In genomic region chr2:163386423-163387190, GRCm38 (mm10) we compare ENCODE assay signal across 10 mouse cellular contexts. TPM values are rescaled to one million over a fixed set of nuclear protein-coding genes. Genes with fewer than 3 reads are reported as not detected.
DNase-seq lines count a peak whose midpoint lies in the region; TF ChIP-seq lines count a peak whose summit lies in the region.
"Had no signal": no experiment of that assay in that cellular context is flagged by ENCODE, and none has a peak within 500 bp of the region (broad histone marks: within the 10 kb centered on the region; RNA-seq: fewer than 3 reads in every experiment).

No protein-coding gene starts in this region.

- TF ChIP-seq CTCF in gastrocnemius, adult 2 months (IDR thresholded peaks at IDR 0.05), result no peak

- H3K27ac ChIP-seq in gastrocnemius, adult 2 months, result peak overlapping the region; percentile 93
- H3K27ac ChIP-seq: forebrain, embryonic 12.5 days; neural tube, embryonic 12.5 days had no signal

- intact Hi-C loops in gastrocnemius, adult 2 months (cut with DNase I), result no loop called here
- intact Hi-C loops in heart, postnatal 25 days (cut with DNase I), result no loop called here
- intact Hi-C loops in left cerebral cortex, postnatal 36 days (cut with DNase I), result no loop called here

- peak; percentile 21 for DNase-seq in urinary bladder, postnatal 25 days (ENCODE audit: low spot score)
- DNase-seq in urinary bladder, adult 18-20 months (ENCODE audit: low spot score in 2 of 2), result no peak
- DNase-seq in gastrocnemius, adult 2 months, result peak; percentile 85
- peak; percentile 63 for DNase-seq in heart, postnatal 25 days (ENCODE audit: low spot score)
- no peak for DNase-seq in left cerebral cortex, adult 9 months (ENCODE audit: low spot score in 2 of 2)
- no peak for DNase-seq in left cerebral cortex, postnatal 36 days (ENCODE audit: low spot score in 2 of 2)
- no peak for DNase-seq in spleen, adult 18-20 months
- DNase-seq: cerebellum, postnatal 14 days had no signal

- peak overlapping the region; percentile 61 for H3K4me3 ChIP-seq in gastrocnemius, adult 2 months
- H3K4me3 ChIP-seq: forebrain, embryonic 12.5 days; neural tube, embryonic 12.5 days had no signal

RNA-seq across cellular contexts. Expression of gene Jph2, which starts 11.2 kb away (rescaled TPM):
- total RNA-seq in gastrocnemius, adult 2 months (2021), result 100 to 1,000 TPM; 424 to 437 TPM
- total RNA-seq in heart, postnatal 25 days (2021), result 100 to 1,000 TPM; 374 to 418 TPM
- total RNA-seq in left cerebral cortex, postnatal 36 days (2021), result under 1 TPM; 0.49 to 0.59 TPM

RNA-seq across cellular contexts. Expression of gene Oser1, which starts 37.9 kb away (rescaled TPM):
- total RNA-seq in gastrocnemius, adult 2 months (2021), result 10 to 100 TPM; 32.4 to 38.2 TPM
- total RNA-seq in heart, postnatal 25 days (2021), result 10 to 100 TPM; 21.0 to 21.6 TPM
- 10 to 100 TPM; 24.3 to 25.0 TPM for total RNA-seq in left cerebral cortex, postnatal 36 days (2021)

RNA-seq across cellular contexts. Expression of gene Gdap1l1, which starts 51.7 kb away (rescaled TPM):
- not detected for total RNA-seq in gastrocnemius, adult 2 months (2021)
- total RNA-seq in heart, postnatal 25 days (2021), result not detected
- total RNA-seq in left cerebral cortex, postnatal 36 days (2021), result 10 to 100 TPM; 72.6 to 73.9 TPM

Comparison
In these comparisons a context has a peak if more than half of its experiments do, and no peak if none do; other contexts are left out.
1. DNase-seq: peak in urinary bladder, postnatal 25 days (single experiment), gastrocnemius, adult 2 months (single experiment) and heart, postnatal 25 days (single experiment); none in urinary bladder, adult 18-20 months (0 of 2), left cerebral cortex, adult 9 months (0 of 2), left cerebral cortex, postnatal 36 days (0 of 2) and spleen, adult 18-20 months (0 of 2).
2. RNA of gene Jph2, which starts 11.2 kb away (total RNA-seq): 424 to 437 TPM in gastrocnemius, adult 2 months and 374 to 418 TPM in heart, postnatal 25 days; 0.49 to 0.59 TPM in left cerebral cortex, postnatal 36 days; every median in the first group is over 100 times any median in the second.
3. RNA of gene Gdap1l1, which starts 51.7 kb away (total RNA-seq): 72.6 to 73.9 TPM in left cerebral cortex, postnatal 36 days; not detected in heart, postnatal 25 days and not detected in gastrocnemius, adult 2 months; every median in the first group is over 10 times any median in the second.